Mouse (Mus musculus): ENCODE data around the gene Kcnip1.

- TF ChIP-seq CTCF (IDR thresholded peaks at IDR 0.05; ENCODE audit: low read depth) (no peak), EP300 (IDR thresholded peaks at IDR 0.05; ENCODE audit: low read depth) (no peak)
These were observed 385.2 kb downstream of the Kcnip1 start for GRCm38 (mm10) chr11:33607784-33608183.
